Mouse (Mus musculus) c-Kit-positive CD71-positive TER-119-positive erythroid progenitor cells, embryonic 14.5 days (primary cell): ENCODE results near the gene Bpifa6.

Experiments used
- DNase-seq: peaks from one replicate; pipeline ENCODE4 v3.0.0-alpha.2; 2013; ENCODE audit warnings: low spot score

The Bpifa6 gene

DNA sequence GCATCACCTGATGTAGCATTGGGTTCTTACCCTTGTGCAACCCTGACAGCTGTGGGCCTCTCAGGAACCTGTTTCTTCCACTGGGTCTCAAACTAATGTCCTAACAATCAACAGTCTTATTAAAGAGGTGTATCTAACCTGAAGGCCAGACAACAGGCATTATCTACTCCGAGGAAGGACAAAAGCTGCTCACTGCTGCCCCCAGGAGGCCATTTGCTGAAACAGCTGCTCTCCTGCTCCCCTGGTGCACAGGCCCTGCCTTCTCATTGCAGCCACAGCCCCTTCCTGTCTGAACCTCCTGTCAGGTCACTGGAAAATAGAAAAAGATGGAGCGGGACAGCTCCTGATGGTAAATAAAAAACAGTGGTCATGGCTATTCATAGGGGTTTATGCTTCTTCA is 64.2 kb downstream of the Bpifa6 start:
- DNase-seq = peak; percentile 10

DNA sequence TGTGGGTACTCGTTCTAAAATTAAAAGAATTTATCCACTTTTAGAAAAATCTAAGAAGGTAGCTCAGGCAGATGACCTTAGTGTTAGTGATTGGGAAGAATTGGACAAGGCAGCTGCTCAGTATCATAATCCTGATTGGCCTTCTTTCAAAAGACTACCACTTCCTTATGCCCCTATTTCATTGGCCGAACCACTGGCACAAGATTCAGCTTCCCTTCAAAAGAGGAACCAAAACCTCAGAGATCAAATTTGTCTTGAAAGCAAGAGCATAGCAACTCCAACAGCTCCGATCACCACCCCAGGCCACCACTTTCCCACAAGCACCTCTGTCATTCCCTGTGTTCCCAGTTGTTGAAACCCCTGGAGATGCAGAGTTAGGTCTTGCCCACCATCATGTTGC is 70.0 kb downstream of the Bpifa6 start:
- no peak for DNase-seq
